Mouse (Mus musculus) mesoderm, embryonic 11.5 days (tissue): ENCODE results near the gene Erich4.
A peak's percentile ranks its signal among the peaks of the same experiment; 100 is the strongest.

Experiments
- DNase-seq: peaks from one replicate; pipeline ENCODE4 v3.0.0-alpha.2; 2012; ENCODE audit warnings: low read depth, low spot score

The Erich4 gene

DNA sequence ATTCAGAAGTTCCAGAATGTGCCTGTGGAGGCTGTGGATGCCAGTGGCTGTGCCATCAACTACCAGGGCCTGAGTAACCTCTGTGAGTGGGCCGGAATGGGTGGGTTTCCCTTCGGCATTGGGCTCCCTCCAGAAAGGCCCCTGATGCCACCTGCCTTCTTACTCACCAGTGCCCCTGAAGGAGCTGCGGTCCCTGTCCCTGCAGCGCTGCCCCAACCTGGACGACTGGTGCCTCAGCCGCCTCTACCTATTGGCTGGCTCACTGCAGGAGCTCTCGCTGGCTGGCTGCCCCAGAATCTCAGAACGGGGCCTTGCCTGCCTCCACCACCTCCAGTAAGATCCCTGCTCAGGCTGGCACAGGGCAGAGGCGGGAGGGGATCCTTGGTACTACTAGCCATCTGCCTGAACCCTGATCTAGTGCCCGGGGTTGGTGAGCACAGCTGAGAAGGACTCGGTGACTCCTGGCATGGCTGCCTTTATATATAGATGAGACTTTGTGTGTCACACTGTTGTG is 8.2 kb upstream of the Erich4 start:
- no peak for DNase-seq

- no peak for DNase-seq
These were observed 5.1 kb upstream of the Erich4 start for GRCm38 (mm10) chr7:25620751-25621150.

GRCm38 (mm10) chr7:25620101-25620500 is 4.4 kb upstream of the Erich4 start:
- no peak for DNase-seq

DNA sequence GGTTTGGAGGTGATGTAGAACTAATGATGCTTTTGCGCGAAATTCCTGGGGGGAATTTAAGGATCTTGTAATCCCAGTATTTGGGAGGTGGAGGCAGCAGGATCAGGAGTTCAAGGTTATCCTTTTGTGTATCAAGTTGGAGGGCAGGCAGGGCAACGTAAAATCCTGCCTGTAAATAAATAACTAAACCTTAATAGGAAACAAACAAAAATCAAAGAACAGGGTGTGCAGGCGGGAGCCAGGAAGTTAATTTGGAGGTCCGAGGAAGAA is 4.0 kb upstream of the Erich4 start:
- DNase-seq, result no peak

DNA sequence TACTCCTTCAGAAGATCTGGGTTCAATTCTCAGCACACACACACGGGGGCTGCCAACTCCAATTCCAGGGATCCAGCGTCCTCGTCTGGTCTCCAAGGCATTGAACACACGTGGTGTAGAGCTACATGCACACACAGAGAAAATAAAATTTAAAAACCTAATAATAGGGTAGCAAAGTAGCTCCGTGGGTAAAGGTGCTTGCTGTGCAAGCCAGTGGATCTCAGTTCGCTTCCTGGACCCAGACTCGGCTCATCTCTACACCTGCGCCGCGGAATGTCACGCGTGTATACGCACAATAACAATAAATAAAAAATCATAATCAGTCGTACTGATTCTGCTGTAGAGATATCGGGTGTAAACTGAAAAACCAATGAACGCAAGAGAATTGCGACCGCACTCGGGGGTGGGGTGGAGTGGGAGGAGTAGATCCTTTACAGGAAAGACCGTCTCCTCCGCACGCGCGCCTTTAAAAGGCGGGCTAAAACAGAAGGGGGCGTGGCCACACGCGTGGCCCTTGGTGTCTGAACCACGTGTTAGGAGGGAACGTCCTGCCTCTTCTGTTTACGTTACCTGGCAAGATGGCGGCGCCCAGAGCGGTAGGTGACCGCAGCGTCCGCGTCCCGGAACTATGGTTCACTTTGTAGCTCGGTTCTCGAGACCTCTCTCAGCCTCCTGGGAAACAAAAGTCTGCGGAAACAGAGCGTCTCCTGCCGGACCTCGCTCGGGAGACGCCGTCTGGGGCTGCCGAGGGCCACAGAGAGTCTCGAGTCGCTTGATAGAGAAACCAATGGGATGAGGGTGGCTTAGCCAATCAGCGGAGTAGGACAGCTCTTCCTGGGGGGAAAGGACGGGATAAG is 3.4 kb upstream of the Erich4 start, which contains the start of gene Dmac2:
TSS of gene Dmac2 (plus strand) at position 550 of the 857 bp plus-strand sequence.
- peak; percentile 95 for DNase-seq

- no peak for DNase-seq
These were observed 1.9 kb upstream of the Erich4 start for GRCm38 (mm10) chr7:25617376-25618160.

DNA sequence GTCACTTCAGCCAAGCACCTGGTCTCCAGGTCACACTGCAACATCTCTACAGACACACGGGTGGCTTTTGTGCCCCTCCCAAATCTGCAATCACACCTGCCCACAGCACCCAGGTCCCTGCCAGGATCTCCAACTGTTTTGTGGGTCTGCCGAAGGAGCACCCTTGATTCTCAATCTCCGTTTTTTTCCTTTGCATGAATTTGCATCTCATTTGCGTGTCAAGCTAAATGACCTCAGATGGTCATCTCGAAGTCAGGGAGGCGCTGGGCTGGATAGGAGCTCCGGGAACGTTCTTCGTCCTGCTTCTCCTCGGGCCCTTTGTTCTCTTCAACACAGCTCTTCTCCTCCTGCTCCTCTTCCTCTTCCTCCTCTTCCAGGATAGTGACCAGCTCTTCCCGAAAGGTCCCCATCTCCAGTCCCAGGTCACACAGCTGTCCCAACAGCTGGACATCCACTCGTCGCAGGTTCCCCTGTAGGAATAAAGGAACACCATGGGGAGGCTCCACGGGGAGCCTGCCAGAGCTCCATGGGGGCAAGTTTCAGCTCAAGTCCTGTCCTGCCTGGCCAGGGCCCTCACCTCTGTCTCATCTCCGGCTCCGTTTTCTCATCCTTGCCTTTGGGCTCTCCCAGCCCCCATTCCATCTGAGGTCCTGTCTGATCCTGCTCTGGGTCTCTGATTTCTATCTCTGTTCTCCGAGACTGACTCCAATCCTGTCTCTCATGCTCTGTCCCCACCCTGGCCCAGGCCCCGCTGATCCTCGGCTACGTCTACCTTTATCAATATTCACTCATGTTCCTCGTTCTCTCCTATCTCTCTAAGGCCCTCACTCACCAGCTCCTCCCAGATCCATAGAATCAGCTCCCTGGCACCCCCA is 624 bp downstream of the Erich4 start:
- DNase-seq, result no peak

DNA sequence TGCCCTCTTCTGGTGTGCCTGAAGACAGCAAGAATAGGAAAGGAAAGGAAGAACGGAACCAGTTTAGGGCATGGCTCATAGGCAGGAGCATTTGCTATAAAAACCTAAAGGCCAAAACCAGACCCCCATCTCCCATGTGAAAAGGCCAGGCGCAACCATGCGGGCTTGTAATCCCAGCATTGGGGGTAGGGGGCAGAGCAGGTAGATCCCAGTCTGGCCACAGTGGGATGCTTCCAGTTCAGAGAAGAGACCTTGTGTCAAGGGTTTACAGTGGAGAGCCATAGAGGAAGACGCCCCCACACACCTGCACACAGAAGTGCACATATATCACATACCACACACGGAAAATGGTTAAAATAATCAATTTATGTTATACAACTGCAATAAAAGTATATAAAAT is 1.6 kb downstream of the Erich4 start:
- no peak for DNase-seq

- no peak for DNase-seq
These were observed 4.2 kb downstream of the Erich4 start for GRCm38 (mm10) chr7:25611501-25611900.

GRCm38 (mm10) chr7:25610056-25610455 is 5.6 kb downstream of the Erich4 start:
- DNase-seq, result no peak

GRCm38 (mm10) chr7:25607196-25607595 is 8.5 kb downstream of the Erich4 start:
- no peak for DNase-seq

- no peak for DNase-seq
These were observed 9.0 kb downstream of the Erich4 start for GRCm38 (mm10) chr7:25606625-25607063.

- no peak for DNase-seq
These were observed 14.3 kb downstream of the Erich4 start for GRCm38 (mm10) chr7:25601346-25601745.

GRCm38 (mm10) chr7:25600666-25601065 is 15.0 kb downstream of the Erich4 start:
- no peak for DNase-seq

- DNase-seq, result peak; percentile 81
These were observed 16.0 kb downstream of the Erich4 start for GRCm38 (mm10) chr7:25599663-25600062.

DNA sequence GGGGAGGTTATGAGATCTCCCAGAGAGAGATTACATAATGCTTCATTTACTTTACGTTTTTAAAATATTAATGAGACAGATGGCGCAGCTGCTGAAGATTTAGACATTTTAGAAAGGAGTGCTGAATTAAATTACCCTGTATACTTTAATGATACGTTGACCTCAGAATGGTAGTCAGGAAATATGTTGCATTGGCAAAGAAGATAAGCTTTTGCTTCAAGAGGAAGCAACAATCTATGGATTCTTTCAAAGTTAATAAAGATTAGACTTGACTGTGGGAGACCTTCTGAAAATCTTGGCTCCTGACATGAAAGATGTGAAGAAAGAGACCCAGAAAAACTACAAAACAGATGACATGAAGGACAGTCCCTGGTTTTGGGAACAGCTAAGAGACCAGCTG is 21.8 kb downstream of the Erich4 start:
- no peak for DNase-seq

DNA sequence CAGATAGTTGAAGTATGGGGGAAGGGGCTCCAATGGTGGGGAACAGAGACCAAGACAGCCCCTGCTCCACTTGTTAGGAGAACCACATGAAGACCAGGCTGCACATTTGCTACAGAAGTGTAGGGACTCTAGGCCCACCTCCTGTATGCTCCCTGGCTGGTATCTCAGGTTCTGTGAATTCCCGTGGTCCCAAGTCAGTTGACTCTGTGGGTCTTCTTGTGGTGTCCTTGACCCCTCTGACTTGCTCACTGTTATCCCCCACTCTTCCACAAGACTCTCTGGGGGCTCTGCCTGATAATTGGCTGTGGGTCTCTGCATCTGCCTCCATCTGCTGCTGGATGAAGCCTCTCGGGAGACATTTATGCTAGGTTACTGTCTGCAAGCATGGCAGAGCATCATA is 24.5 kb downstream of the Erich4 start:
- DNase-seq, result no peak

DNA sequence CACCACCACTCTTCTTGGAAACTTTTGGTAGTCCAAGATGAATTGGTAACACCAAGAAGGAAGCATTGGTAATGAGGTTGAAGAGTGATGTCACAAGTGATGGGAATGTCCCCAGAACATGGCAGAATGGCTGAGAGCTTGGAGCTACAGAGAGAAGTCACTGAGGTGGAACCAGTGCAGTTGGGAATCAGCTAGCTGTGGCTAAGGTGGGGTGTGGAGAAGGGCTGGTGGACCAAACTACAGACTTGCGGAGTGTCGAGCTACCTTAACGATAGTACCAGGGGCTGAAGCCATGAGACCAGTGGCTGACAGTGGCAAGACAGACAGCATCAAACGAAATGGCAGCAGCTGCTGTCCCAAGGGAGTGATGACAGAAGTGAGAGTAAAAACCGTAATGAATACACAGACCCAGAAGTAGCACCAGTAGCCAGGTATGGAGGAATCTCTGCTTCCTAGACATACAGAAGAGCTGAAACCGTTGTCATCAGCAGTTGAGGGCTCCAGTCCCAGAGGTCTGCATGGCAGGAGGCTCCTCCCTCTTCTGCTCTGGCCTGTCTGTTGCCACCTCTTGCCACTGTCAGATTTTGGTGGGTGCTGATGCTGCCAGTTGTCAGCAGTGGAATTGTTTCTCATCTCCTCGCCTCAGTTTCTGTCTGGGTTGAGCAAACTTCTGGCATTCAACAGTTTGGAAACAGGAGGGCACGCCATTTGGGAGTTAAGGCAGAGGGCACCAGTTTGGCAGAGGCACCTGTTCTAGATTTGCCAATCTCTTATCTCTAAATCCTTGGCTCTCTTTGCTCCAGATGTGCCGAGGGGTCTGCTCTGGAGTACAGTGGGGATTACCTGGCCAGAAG is 30.1 kb downstream of the Erich4 start:
- no peak for DNase-seq

- DNase-seq, result no peak
These were observed 31.0 kb downstream of the Erich4 start for GRCm38 (mm10) chr7:25584651-25585050.

DNA sequence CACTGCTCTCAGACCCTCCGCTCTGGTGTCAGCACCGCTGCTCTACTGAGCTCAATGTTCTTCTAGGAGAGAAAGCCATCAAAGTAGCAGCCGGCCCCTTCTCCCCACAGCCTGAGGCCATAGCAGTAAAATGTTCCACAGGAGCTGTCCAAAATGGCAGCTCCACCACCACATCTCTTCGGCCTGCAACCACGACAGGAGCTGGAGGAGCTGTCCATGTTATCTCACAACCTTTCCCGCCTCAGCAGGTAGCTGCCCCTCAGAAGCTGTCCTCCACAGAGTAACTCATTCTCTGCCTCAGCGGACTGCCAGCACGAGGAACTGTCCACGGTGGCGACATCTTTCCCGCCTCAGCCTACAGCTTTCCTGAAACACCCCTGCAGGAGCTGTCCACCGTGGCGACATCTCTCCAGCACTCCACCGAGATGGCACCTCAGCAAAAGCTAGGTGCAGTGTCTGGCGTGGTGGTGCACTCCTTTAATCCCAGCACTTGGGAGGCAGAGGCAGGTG is 33.3 kb downstream of the Erich4 start:
- no peak for DNase-seq

- DNase-seq, result no peak
These were observed 36.3 kb downstream of the Erich4 start for GRCm38 (mm10) chr7:25579441-25579840.
